Mouse (Mus musculus): ENCODE measurements at regions not wholly inside any gene's neighbourhood (a gene's known extent, or its start where the extent isn't known, plus 50 kb on each side); places are given as distances from the start of the nearest gene placed in this dataset.

- WGBS = 43% methylated on average over 14 of the region's 14 CpGs
- H3K4me1 ChIP-seq (replicated peaks) = 0 out of 2 replicates have a peak, but pooled peaks cover 9% of the 10 kb centered on the region
- H3K27ac ChIP-seq = no peak overlapping the region
- H3K9ac ChIP-seq = no peak overlapping the region
- H3K27me3 ChIP-seq = 0 out of 2 replicates have a peak, but pooled peaks cover 7% of the 10 kb centered on the region
- no peak overlapping the region for H3K4me3 ChIP-seq
- no peak for ATAC-seq (replicated peaks; ENCODE audit: insufficient number of reproducible peaks, insufficient read depth, low FRiP score, low read depth)
- H3K4me2 ChIP-seq = 0 out of 2 replicates have a peak overlapping the region, but pooled peaks have one; percentile 11
- H3K9me3 ChIP-seq (replicated peaks) = no peaks in the 10 kb centered on the region
- no peaks in the 10 kb centered on the region for H3K36me3 ChIP-seq
Observed at GRCm38 (mm10) chr12:104560934-104561565, 87.9 kb upstream of the Gsc start.

- no peaks in the 10 kb centered on the region for H3K9me3 ChIP-seq (replicated peaks)
- H3K4me2 ChIP-seq = no peak overlapping the region
- H3K4me3 ChIP-seq = no peak overlapping the region
- H3K4me1 ChIP-seq (replicated peaks) = 0 out of 2 replicates have a peak, but pooled peaks cover 15% of the 10 kb centered on the region
- H3K36me3 ChIP-seq = no peaks in the 10 kb centered on the region
- no peak overlapping the region for H3K9ac ChIP-seq
- 0 out of 2 replicates have a peak, but pooled peaks have one; percentile 32 for ATAC-seq (replicated peaks; ENCODE audit: insufficient number of reproducible peaks, insufficient read depth, low FRiP score, low read depth)
- WGBS = 35% methylated on average over 4 of the region's 4 CpGs
- peaks cover 10% of the 10 kb centered on the region for H3K27me3 ChIP-seq
- H3K27ac ChIP-seq = no peak overlapping the region
Observed at GRCm38 (mm10) chr12:104557761-104558160, 84.6 kb upstream of the Gsc start.

GRCm38 (mm10) chr12:104557307-104557706, 84.2 kb upstream of the Gsc start:
- no peaks in the 10 kb centered on the region for H3K9me3 ChIP-seq (replicated peaks)
- H3K4me2 ChIP-seq = no peak overlapping the region
- no peak overlapping the region for H3K4me3 ChIP-seq
- no peaks in the 10 kb centered on the region for H3K36me3 ChIP-seq
- 73% methylated on average over 10 of the region's 10 CpGs for WGBS
- no peak for ATAC-seq (replicated peaks; ENCODE audit: insufficient number of reproducible peaks, insufficient read depth, low FRiP score, low read depth)
- H3K9ac ChIP-seq = no peak overlapping the region
- H3K27me3 ChIP-seq = peaks cover 10% of the 10 kb centered on the region
- H3K4me1 ChIP-seq (replicated peaks) = 0 out of 2 replicates have a peak, but pooled peaks cover 15% of the 10 kb centered on the region
- H3K27ac ChIP-seq = no peak overlapping the region

GRCm38 (mm10) chr12:104548586-104548985, 75.5 kb upstream of the Gsc start:
- H3K27ac ChIP-seq = no peak overlapping the region
- H3K9ac ChIP-seq = no peak overlapping the region
- no peaks in the 10 kb centered on the region; the same call in 1 of the 2 replicates for H3K27me3 ChIP-seq
- no peaks in the 10 kb centered on the region for H3K4me1 ChIP-seq (replicated peaks)
- WGBS = 63% methylated on average over 2 of the region's 2 CpGs
- H3K4me2 ChIP-seq = no peak overlapping the region
- H3K9me3 ChIP-seq (replicated peaks) = no peaks in the 10 kb centered on the region
- ATAC-seq (replicated peaks; ENCODE audit: insufficient number of reproducible peaks, insufficient read depth, low FRiP score, low read depth) = no peak
- no peak overlapping the region for H3K4me3 ChIP-seq
- H3K36me3 ChIP-seq = no peaks in the 10 kb centered on the region

- ATAC-seq (replicated peaks; ENCODE audit: insufficient number of reproducible peaks, insufficient read depth, low FRiP score, low read depth) = no peak
- no peak overlapping the region for H3K9ac ChIP-seq
- no peak overlapping the region for H3K4me3 ChIP-seq
- H3K27ac ChIP-seq = no peak overlapping the region
- H3K27me3 ChIP-seq = no peaks in the 10 kb centered on the region; the same call in 1 of the 2 replicates
- no peaks in the 10 kb centered on the region for H3K4me1 ChIP-seq (replicated peaks)
- H3K4me2 ChIP-seq = no peak overlapping the region
- 61% methylated on average over 3 of the region's 3 CpGs for WGBS
- no peaks in the 10 kb centered on the region for H3K36me3 ChIP-seq
- H3K9me3 ChIP-seq (replicated peaks) = no peaks in the 10 kb centered on the region
Observed at GRCm38 (mm10) chr12:104547561-104547960, 74.4 kb upstream of the Gsc start.

- WGBS = 85% methylated on average over 20 of the region's 20 CpGs
- H3K36me3 ChIP-seq = no peaks in the 10 kb centered on the region
- H3K27ac ChIP-seq = no peak overlapping the region
- H3K4me3 ChIP-seq = no peak overlapping the region
- no peaks in the 10 kb centered on the region; the same call in 1 of the 2 replicates for H3K27me3 ChIP-seq
- H3K9me3 ChIP-seq (replicated peaks) = no peaks in the 10 kb centered on the region
- no peaks in the 10 kb centered on the region for H3K4me1 ChIP-seq (replicated peaks)
- no peak overlapping the region for H3K4me2 ChIP-seq
- no peak for ATAC-seq (replicated peaks; ENCODE audit: insufficient number of reproducible peaks, insufficient read depth, low FRiP score, low read depth)
- no peak overlapping the region for H3K9ac ChIP-seq
Observed at GRCm38 (mm10) chr12:104545993-104546769, 73.1 kb upstream of the Gsc start.

- Histone ChIP-seq H3K27me3 (no peaks in the 10 kb centered on the region), H3K4me2 (no peak overlapping the region), H3K9me3 (replicated peaks) (no peaks in the 10 kb centered on the region), H3K4me1 (replicated peaks) (no peaks in the 10 kb centered on the region), H3K9ac (no peak overlapping the region), H3K4me3 (no peak overlapping the region), H3K27ac (no peak overlapping the region), H3K36me3 (no peaks in the 10 kb centered on the region)
- WGBS = 90% methylated on average over 7 of the region's 7 CpGs
- no peak for ATAC-seq (replicated peaks; ENCODE audit: insufficient number of reproducible peaks, insufficient read depth, low FRiP score, low read depth)
Observed at GRCm38 (mm10) chr12:104539911-104540310, 66.8 kb upstream of the Gsc start.

- WGBS = 81% methylated on average over 2 of the region's 2 CpGs
- no peaks in the 10 kb centered on the region for H3K36me3 ChIP-seq
Observed at GRCm38 (mm10) chr12:104538436-104538835, 65.3 kb upstream of the Gsc start.

GRCm38 (mm10) chr12:104531512-104532447, 58.6 kb upstream of the Gsc start:
- Histone ChIP-seq H3K36me3 (no peaks in the 10 kb centered on the region), H3K4me1 (replicated peaks) (0 out of 2 replicates have a peak, but pooled peaks cover 3% of the 10 kb centered on the region), H3K9me3 (replicated peaks) (no peaks in the 10 kb centered on the region), H3K4me2 (no peak overlapping the region), H3K27ac (no peak overlapping the region), H3K9ac (no peak overlapping the region), H3K4me3 (no peak overlapping the region), H3K27me3 (peaks cover 20% of the 10 kb centered on the region)
- 25% methylated on average over 28 of the region's 29 CpGs for WGBS
- ATAC-seq (replicated peaks; ENCODE audit: insufficient number of reproducible peaks, insufficient read depth, low FRiP score, low read depth) = no peak

More at GRCm38 (mm10) chr12:104538436-104538835, 65.3 kb upstream of the Gsc start:
- no peaks in the 10 kb centered on the region for H3K4me1 ChIP-seq (replicated peaks)
- H3K9ac ChIP-seq = no peak overlapping the region
- H3K4me3 ChIP-seq = no peak overlapping the region
- no peak overlapping the region for H3K27ac ChIP-seq
- H3K9me3 ChIP-seq (replicated peaks) = no peaks in the 10 kb centered on the region
- H3K4me2 ChIP-seq = no peak overlapping the region
- H3K27me3 ChIP-seq = no peaks in the 10 kb centered on the region
- ATAC-seq (replicated peaks; ENCODE audit: insufficient number of reproducible peaks, insufficient read depth, low FRiP score, low read depth) = no peak

GRCm38 (mm10) chr12:104530586-104530985, 57.5 kb upstream of the Gsc start:
- H3K9ac ChIP-seq = no peak overlapping the region
- WGBS = 68% methylated on average over 4 of the region's 4 CpGs
- no peak overlapping the region for H3K27ac ChIP-seq
- H3K9me3 ChIP-seq (replicated peaks) = 0 out of 2 replicates have a peak, but pooled peaks cover 1% of the 10 kb centered on the region
- H3K4me1 ChIP-seq (replicated peaks) = 0 out of 2 replicates have a peak, but pooled peaks cover 3% of the 10 kb centered on the region
- H3K4me3 ChIP-seq = no peak overlapping the region
- ATAC-seq (replicated peaks; ENCODE audit: insufficient number of reproducible peaks, insufficient read depth, low FRiP score, low read depth) = no peak
- H3K27me3 ChIP-seq = peaks cover 20% of the 10 kb centered on the region
- H3K4me2 ChIP-seq = no peak overlapping the region
- no peaks in the 10 kb centered on the region for H3K36me3 ChIP-seq

All from heart, embryonic 15.5 days (tissue).